Mouse (Mus musculus) lung, embryonic 16.5 days (tissue): Measurements from ENCODE around the gene Lrrc8b. TPM values are rescaled to one million over a fixed set of nuclear protein-coding genes. Genes with fewer than 3 reads are reported as not detected.

Source experiments
- ATAC-seq: fragments of 200-750 bp; cut with Nextera tagmentation; 2 replicates; pipeline ENCODE4 v1.8.0; 2017; ENCODE audit warnings: low read depth, mild to moderate bottlenecking, moderate library complexity
- H3K27ac ChIP-seq: fragments of 300-500 bp; sonication (generic); 2 replicates; pipeline ENCODE4 v1.5.1; 2014; ENCODE audit warnings: mild to moderate bottlenecking, control low read depth, low read length
- H3K27me3 ChIP-seq: fragments of 300-500 bp; sonication (generic); 2 replicates; pipeline ENCODE4 v1.6.1; 2014; ENCODE audit warnings: low read depth, low read length, mixed read lengths; ENCODE audit not compliant: control insufficient read depth, insufficient read depth
- H3K36me3 ChIP-seq: fragments of 300-500 bp; sonication (generic); 2 replicates; pipeline ENCODE4 v1.6.1; 2014; ENCODE audit warnings: low read length; ENCODE audit not compliant: control insufficient read depth, insufficient read depth
- H3K4me1 ChIP-seq: fragments of 300-500 bp; sonication (generic); replicated peaks from 2 replicates; pipeline ENCODE4 v1.6.1; 2014; ENCODE audit warnings: low read length, mixed read lengths; ENCODE audit not compliant: control insufficient read depth, insufficient read depth
- H3K4me2 ChIP-seq: fragments of 300-500 bp; sonication (generic); 2 replicates; pipeline ENCODE4 v1.6.1; 2014; ENCODE audit warnings: low read depth, low read length, control low read depth
- H3K4me3 ChIP-seq: fragments of 300-500 bp; sonication (generic); 2 replicates; pipeline ENCODE4 v1.5.1; 2014; ENCODE audit warnings: mild to moderate bottlenecking, low read length, control low read depth
- H3K9ac ChIP-seq: fragments of 300-500 bp; sonication (generic); 2 replicates; pipeline ENCODE4 v1.6.1; 2014; ENCODE audit warnings: low read length, control low read depth
- H3K9me3 ChIP-seq: fragments of 300-500 bp; sonication (generic); 2 replicates; pipeline ENCODE4 v1.6.1; 2016; ENCODE audit warnings: low read length; ENCODE audit not compliant: control insufficient read depth
- WGBS: fragments of 180-500 bp; shearing (Covaris S2); extraction: QIAGEN DNeasy Blood & Tissue Kit; methylation state at CpG from one replicate; pipeline ENCODE4 v1.1.7; 2014; 5-methylcytosine and 5-hydroxymethylcytosine counted together
- polyA plus RNA-seq: library from polyadenylated mRNA; unstranded; fragments of >200 nt; fragmentation: Nextera tagmentation; extraction: Ambion mirVana; gene quantifications from 2 replicates; pipeline ENCODE4 v1.2.1, GENCODE M21; 2015

Gene Lrrc8b
- polyA plus RNA-seq, 1 experiment from 2014 or later, result 5.6 TPM

GRCm38 (mm10) chr5:105527477-105528331, 112.1 kb downstream of the Lrrc8b start:
- H3K9ac ChIP-seq, result no peak overlapping the region
- H3K4me2 ChIP-seq, result no peak overlapping the region
- H3K27me3 ChIP-seq, result no peaks in the 10 kb centered on the region
- no peak overlapping the region for H3K4me3 ChIP-seq
- 76% methylated on average over 23 of the region's 23 CpGs for WGBS
- H3K4me1 ChIP-seq, result peaks cover 12% of the 10 kb centered on the region
- ATAC-seq, result peak; percentile 51; the same call in 1 of the 2 replicates
- H3K36me3 ChIP-seq, result peaks cover 2% of the 10 kb centered on the region; the same call in 1 of the 2 replicates
- no peaks in the 10 kb centered on the region for H3K9me3 ChIP-seq
- no peak overlapping the region for H3K27ac ChIP-seq

GRCm38 (mm10) chr5:105530576-105530975, 115.0 kb downstream of the Lrrc8b start:
- Histone ChIP-seq H3K4me2 (no peak overlapping the region), H3K27me3 (no peaks in the 10 kb centered on the region), H3K27ac (no peak overlapping the region), H3K9ac (no peak overlapping the region), H3K9me3 (no peaks in the 10 kb centered on the region), H3K4me1 (peaks cover 8% of the 10 kb centered on the region), H3K36me3 (no peaks in the 10 kb centered on the region), H3K4me3 (no peak overlapping the region)
- no peak for ATAC-seq
- 52% methylated on average over 6 of the region's 6 CpGs for WGBS

DNA sequence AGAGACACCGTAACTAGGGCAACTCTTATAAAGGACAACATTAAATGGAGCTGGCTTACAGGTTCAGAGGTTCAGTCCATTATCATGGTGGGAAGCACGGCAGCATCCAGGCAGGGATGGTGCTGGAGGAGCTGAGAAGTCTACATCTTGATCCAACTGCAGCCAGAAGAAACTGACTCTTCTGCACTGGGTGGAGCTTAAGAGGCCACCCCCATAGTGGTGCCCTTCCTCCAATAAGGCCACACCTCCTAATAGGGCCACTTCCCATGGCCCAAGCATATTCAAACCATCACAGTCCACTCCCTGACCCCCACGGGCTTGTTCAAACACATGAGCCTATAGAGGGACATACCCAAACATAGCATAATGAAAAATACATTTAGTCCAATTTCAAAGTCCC, 119.6 kb downstream of the Lrrc8b start:
- ATAC-seq, result no peak
- Histone ChIP-seq H3K9me3 (no peaks in the 10 kb centered on the region), H3K36me3 (no peaks in the 10 kb centered on the region), H3K9ac (no peak overlapping the region), H3K27ac (no peak overlapping the region), H3K27me3 (no peaks in the 10 kb centered on the region), H3K4me2 (no peak overlapping the region), H3K4me3 (no peak overlapping the region), H3K4me1 (peaks cover 8% of the 10 kb centered on the region)
- 89% methylated on average over 3 of the region's 3 CpGs for WGBS

DNA sequence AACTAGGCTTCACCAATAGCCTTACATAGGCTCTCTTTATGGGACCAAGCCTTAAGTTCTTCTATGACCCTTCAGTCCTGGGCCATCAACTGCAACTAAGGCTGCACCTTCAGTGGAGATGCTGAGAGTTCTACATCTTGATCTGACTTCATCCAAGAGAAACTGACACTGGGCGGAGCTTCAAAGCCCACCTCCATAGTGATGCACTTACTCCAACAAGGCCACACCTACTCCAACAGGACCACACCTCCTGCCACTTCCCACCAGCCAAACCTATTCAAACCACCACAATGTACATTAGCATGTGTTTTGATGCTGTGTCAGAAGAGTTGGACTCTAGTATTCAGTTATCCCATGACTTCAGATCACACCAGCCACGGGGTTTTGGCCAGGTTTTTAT, 120.6 kb downstream of the Lrrc8b start:
- Histone ChIP-seq H3K27ac (no peak overlapping the region), H3K9me3 (no peaks in the 10 kb centered on the region), H3K27me3 (no peaks in the 10 kb centered on the region), H3K4me3 (no peak overlapping the region), H3K4me1 (peaks cover 2% of the 10 kb centered on the region; the same call in 1 of the 2 replicates), H3K4me2 (no peak overlapping the region), H3K36me3 (no peaks in the 10 kb centered on the region), H3K9ac (no peak overlapping the region)
- ATAC-seq, result no peak
- WGBS, result 91% methylated on average over 2 of the region's 2 CpGs

GRCm38 (mm10) chr5:105537101-105537723, 121.6 kb downstream of the Lrrc8b start:
- no peak overlapping the region for H3K4me3 ChIP-seq
- no peaks in the 10 kb centered on the region for H3K36me3 ChIP-seq
- no peak overlapping the region for H3K9ac ChIP-seq
- ATAC-seq, result no peak
- WGBS, result 77% methylated on average over 11 of the region's 11 CpGs
- no peaks in the 10 kb centered on the region for H3K27me3 ChIP-seq
- H3K27ac ChIP-seq, result no peak overlapping the region
- H3K4me1 ChIP-seq, result no peaks in the 10 kb centered on the region
- no peak overlapping the region for H3K4me2 ChIP-seq
- no peaks in the 10 kb centered on the region for H3K9me3 ChIP-seq

Other genes starting within 250 kb of the Lrrc8b start
- gene Gbp10, start 176.2 kb upstream of the Lrrc8b start, polyA plus RNA-seq, result 0.06 and 0.49 TPM in 2 replicates
- gene Gm43302, start 122.1 kb upstream of the Lrrc8b start, polyA plus RNA-seq, result 0.06 TPM in 1 of 2 replicates, not detected in the other
- gene Gbp6, start 122.1 kb upstream of the Lrrc8b start, polyA plus RNA-seq, result 2.0 and 2.9 TPM in 2 replicates
- gene Lrrc8c, start 103.6 kb downstream of the Lrrc8b start, polyA plus RNA-seq, result 27.0 and 29.2 TPM in 2 replicates